Mouse (Mus musculus) thymus, adult 2 months (tissue): ENCODE results near the gene Dclk2.

ENCODE experiments used
- CTCF ChIP-seq: fragments of 200-500 bp; IDR thresholded peaks from 2 replicates; pipeline ENCODE4 v1.5.1; 2012; ENCODE audit warnings: mild to moderate bottlenecking, control low read depth, low read length, moderate library complexity, borderline replicate concordance; ENCODE audit not compliant: control insufficient read depth, poor library complexity, insufficient read depth; ENCODE audit errors: extremely low read depth
- POLR2A ChIP-seq: fragments of 200-500 bp; IDR thresholded peaks from 2 replicates; pipeline ENCODE4 v1.6.1; 2012; ENCODE audit warnings: mild to moderate bottlenecking, low read length, control low read depth, moderate library complexity; ENCODE audit not compliant: control insufficient read depth, poor library complexity, insufficient read depth; ENCODE audit errors: extremely low read depth

GRCm38 (mm10) chr3:86960656-86961394 is 40.2 kb upstream of the Dclk2 start:
- TF ChIP-seq CTCF (no peak), POLR2A (no peak)
